Mouse (Mus musculus): ENCODE data around the gene Mrpl54.

GRCm38 (mm10) chr10:81290698-81291460 is 24.1 kb upstream of the Mrpl54 start:
- TF ChIP-seq POLR2A (IDR thresholded peaks at IDR 0.05; ENCODE audit: low read depth, low read length) (peak; percentile 56; the same call in 1 of the 2 replicates), CTCF (IDR thresholded peaks at IDR 0.05; ENCODE audit: extremely low read depth, insufficient read length, insufficient replicate concordance, low read depth, low read length) (no peak)

Data from small intestine, adult 2 months (tissue).